Mouse (Mus musculus) kidney, embryonic 16.5 days (tissue): ENCODE measurements around the gene Mrrf. TPM values are rescaled to one million over a fixed set of nuclear protein-coding genes. Genes with fewer than 3 reads are reported as not detected.

Experiments used
- ATAC-seq: fragments of 200-750 bp; cut with Nextera tagmentation; 2 replicates; pipeline ENCODE4 v1.8.0; 2017; ENCODE audit warnings: moderate TSS enrichment; ENCODE audit not compliant: low FRiP score, low TSS enrichment
- H3K27ac ChIP-seq: fragments of 300-500 bp; sonication (generic); 2 replicates; pipeline ENCODE4 v1.5.1; 2014; ENCODE audit warnings: low read length
- H3K27me3 ChIP-seq: fragments of 300-500 bp; sonication (generic); 2 replicates; pipeline ENCODE4 v1.6.1; 2014; ENCODE audit warnings: low read length, control low read depth, mixed read lengths; ENCODE audit not compliant: insufficient read depth
- H3K36me3 ChIP-seq: fragments of 300-500 bp; sonication (generic); 2 replicates; pipeline ENCODE4 v1.6.1; 2014; ENCODE audit warnings: low read length, control low read depth, mixed read lengths; ENCODE audit not compliant: insufficient read depth
- H3K4me1 ChIP-seq: fragments of 300-500 bp; sonication (generic); 2 replicates; pipeline ENCODE4 v1.6.1; 2014; ENCODE audit warnings: low read length, control low read depth, mixed read lengths; ENCODE audit not compliant: insufficient read depth
- H3K4me2 ChIP-seq: fragments of 300-500 bp; sonication (generic); replicated peaks from 2 replicates; pipeline ENCODE4 v1.6.1; 2014; ENCODE audit warnings: low read depth, low read length
- H3K4me3 ChIP-seq: fragments of 300-500 bp; sonication (generic); 2 replicates; pipeline ENCODE4 v1.5.1; 2014; ENCODE audit warnings: mild to moderate bottlenecking, low read length
- H3K9ac ChIP-seq: fragments of 300-500 bp; sonication (generic); replicated peaks from 2 replicates; pipeline ENCODE4 v1.6.1; 2014; ENCODE audit warnings: low read length
- H3K9me3 ChIP-seq: fragments of 300-500 bp; sonication (generic); 2 replicates; pipeline ENCODE4 v1.6.1; 2016; ENCODE audit warnings: low read length, control low read depth
- WGBS: fragments of 180-500 bp; shearing (Covaris S2); extraction: QIAGEN DNeasy Blood & Tissue Kit; methylation state at CpG from one replicate; pipeline ENCODE4 v1.1.7; 2014; 5-methylcytosine and 5-hydroxymethylcytosine counted together
- polyA plus RNA-seq: library from polyadenylated mRNA; unstranded; fragments of >200 nt; fragmentation: Nextera tagmentation; extraction: Ambion mirVana; gene quantifications from 2 replicates; pipeline ENCODE4 v1.2.1, GENCODE M21; 2015

Gene Mrrf
- polyA plus RNA-seq, 1 experiment from 2014 or later, result 31.7 TPM

DNA sequence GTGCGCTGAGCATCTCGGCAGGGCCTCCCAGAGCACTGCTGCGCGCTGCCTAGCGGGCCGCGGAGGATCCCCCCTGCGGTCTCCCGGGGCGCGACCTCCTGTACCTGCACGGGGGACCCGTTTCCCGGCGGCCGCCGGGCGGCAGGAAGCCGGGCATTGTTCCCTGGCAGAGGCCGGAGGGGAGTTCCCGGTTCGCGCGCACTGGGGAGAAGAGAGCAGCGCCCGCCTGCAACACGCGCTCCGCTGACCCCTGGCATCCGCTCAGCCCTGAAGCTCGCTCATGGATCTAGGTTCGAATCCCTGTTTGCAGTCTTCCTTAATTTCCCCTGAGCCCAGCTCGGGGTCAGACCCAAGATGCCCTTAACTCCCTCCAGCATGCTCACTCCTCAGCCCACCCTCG lies 74.6 kb downstream of the Mrrf start:
- Histone ChIP-seq H3K4me3 (peak overlapping the region; percentile 1; the same call in 1 of the 2 replicates), H3K27me3 (peaks cover 14% of the 10 kb centered on the region), H3K9me3 (no peaks in the 10 kb centered on the region), H3K4me2 (peak overlapping the region; percentile 29), H3K4me1 (peaks cover 33% of the 10 kb centered on the region), H3K36me3 (no peaks in the 10 kb centered on the region), H3K9ac (0 out of 2 replicates have a peak overlapping the region, but pooled peaks have one; percentile 12), H3K27ac (no peak overlapping the region)
- no peak for ATAC-seq
- 3% methylated on average over 33 of the region's 34 CpGs for WGBS

DNA sequence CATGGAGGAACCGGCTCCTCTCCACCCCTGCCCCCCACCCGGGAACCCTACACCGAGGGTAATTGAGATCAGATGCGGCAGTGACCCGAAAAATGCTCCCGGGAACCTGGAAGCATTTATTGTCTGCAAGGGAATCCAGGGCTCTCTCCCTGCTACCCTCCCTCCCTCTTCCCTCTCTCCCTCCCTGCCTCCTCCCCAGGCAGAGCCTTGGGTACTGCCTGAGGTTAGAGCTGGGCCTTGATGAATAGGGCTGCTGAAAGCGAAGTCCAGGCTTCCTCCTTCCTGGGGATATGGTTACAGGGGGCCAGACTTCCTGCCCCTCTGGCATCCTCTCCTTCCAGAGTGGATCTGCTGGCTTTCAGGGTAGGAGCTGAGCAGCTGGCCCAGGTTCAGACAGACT lies 75.6 kb downstream of the Mrrf start:
- peak; percentile 60 for ATAC-seq
- 12% methylated on average over 7 of the region's 7 CpGs for WGBS

DNA sequence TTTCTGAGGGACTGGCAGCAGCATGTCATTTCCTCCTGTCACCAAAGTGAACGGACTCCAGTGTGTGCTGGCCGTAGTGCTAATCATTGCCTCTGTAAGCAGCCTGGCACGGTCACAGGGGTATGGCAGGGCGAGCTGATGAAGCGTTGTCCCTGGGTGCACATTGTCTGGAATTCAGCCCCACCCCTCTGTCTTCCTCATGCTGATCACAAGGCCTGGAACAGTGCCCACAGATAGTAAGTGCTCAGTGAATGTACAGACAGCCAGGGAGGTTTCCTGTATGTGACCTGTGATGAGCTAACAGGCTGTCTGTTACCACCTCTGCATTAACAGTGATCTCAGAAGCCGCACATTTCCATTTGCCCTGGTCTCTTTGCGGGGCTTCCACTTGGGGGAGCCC lies 76.9 kb downstream of the Mrrf start:
- 49% methylated on average over 7 of the region's 7 CpGs for WGBS
- H3K4me2 ChIP-seq, result no peak overlapping the region
- peaks cover 14% of the 10 kb centered on the region for H3K27me3 ChIP-seq
- no peaks in the 10 kb centered on the region for H3K36me3 ChIP-seq
- no peak for ATAC-seq
- no peaks in the 10 kb centered on the region for H3K9me3 ChIP-seq
- no peak overlapping the region for H3K27ac ChIP-seq
- H3K4me1 ChIP-seq, result peaks cover 55% of the 10 kb centered on the region
- no peak overlapping the region for H3K4me3 ChIP-seq
- no peak overlapping the region for H3K9ac ChIP-seq

More for the DNA sequence above, 75.6 kb downstream of the Mrrf start:
- Histone ChIP-seq H3K27me3 (peaks cover 14% of the 10 kb centered on the region), H3K27ac (no peak overlapping the region), H3K36me3 (no peaks in the 10 kb centered on the region), H3K4me2 (no peak overlapping the region), H3K9ac (no peak overlapping the region), H3K9me3 (no peaks in the 10 kb centered on the region), H3K4me3 (no peak overlapping the region), H3K4me1 (peaks cover 42% of the 10 kb centered on the region)

- Histone ChIP-seq H3K4me3 (no peak overlapping the region), H3K4me1 (peaks cover 57% of the 10 kb centered on the region), H3K4me2 (peak overlapping the region; percentile 35), H3K36me3 (no peaks in the 10 kb centered on the region), H3K27me3 (peaks cover 14% of the 10 kb centered on the region), H3K9me3 (no peaks in the 10 kb centered on the region), H3K9ac (no peak overlapping the region), H3K27ac (peak overlapping the region; percentile 36; the same call in 1 of the 2 replicates)
- WGBS, result 7% methylated on average over 8 of the region's 8 CpGs
- ATAC-seq, result peak; percentile 55
These were observed 77.8 kb downstream of the Mrrf start for GRCm38 (mm10) chr2:36214023-36214422.

DNA sequence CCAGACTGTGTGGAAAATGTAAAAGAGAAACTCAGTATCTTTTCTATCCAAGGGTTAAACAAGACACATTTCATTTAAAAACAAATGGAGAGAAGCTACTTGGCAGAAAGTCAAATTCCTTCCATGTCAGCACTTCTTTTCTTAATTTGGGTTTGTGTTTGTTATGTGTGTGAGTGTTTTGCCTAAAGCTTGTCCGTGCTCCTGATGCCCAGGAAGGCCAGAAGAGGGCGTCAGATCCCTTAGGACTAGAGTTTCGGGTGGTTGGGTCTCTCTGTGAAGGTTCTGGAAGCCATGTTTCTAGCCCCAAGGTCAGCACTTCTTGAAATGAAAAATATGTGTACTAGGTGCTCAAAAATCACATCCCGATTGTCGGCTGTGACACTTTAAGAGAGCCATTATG lies 78.2 kb downstream of the Mrrf start:
- Histone ChIP-seq H3K36me3 (no peaks in the 10 kb centered on the region), H3K9ac (no peak overlapping the region), H3K27ac (no peak overlapping the region), H3K4me1 (peaks cover 57% of the 10 kb centered on the region), H3K4me2 (peak overlapping the region; percentile 35), H3K27me3 (peaks cover 14% of the 10 kb centered on the region), H3K4me3 (no peak overlapping the region), H3K9me3 (no peaks in the 10 kb centered on the region)
- 58% methylated on average over 5 of the region's 5 CpGs for WGBS
- no peak for ATAC-seq

DNA sequence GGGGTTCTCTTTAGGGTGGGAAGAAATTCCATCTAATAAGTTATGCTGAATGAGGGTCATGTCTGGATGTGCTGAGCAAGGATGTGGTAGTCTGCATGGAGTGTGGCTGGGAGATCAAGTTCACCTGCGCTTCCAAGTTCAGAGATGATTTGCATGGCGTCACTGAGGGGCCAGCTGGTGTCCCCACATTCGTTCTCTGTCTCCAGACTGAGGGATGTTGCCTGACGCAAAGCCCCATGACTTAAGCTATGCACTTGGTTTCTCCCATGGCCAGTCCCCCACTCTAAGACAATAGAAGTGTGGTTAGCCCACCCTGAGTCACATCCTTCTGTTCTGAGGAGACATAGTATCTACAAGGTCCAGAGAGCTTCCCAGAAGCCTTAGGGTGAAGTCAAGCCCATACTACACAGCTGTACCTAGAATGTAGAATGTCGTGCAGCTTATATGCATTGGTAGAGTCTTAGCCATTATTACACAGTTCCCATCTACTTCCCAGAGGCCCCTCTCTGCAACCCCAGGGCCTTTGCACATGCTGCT lies 79.1 kb downstream of the Mrrf start:
- H3K4me2 ChIP-seq, result no peak overlapping the region
- WGBS, result 91% methylated on average over 5 of the region's 5 CpGs
- peaks cover 9% of the 10 kb centered on the region for H3K27me3 ChIP-seq
- no peaks in the 10 kb centered on the region for H3K36me3 ChIP-seq
- H3K9ac ChIP-seq, result no peak overlapping the region
- H3K4me1 ChIP-seq, result peaks cover 57% of the 10 kb centered on the region
- H3K27ac ChIP-seq, result peak overlapping the region; percentile 40; the same call in 1 of the 2 replicates
- ATAC-seq, result no peak
- no peak overlapping the region for H3K4me3 ChIP-seq
- no peaks in the 10 kb centered on the region for H3K9me3 ChIP-seq

- H3K36me3 ChIP-seq, result no peaks in the 10 kb centered on the region
- no peaks in the 10 kb centered on the region for H3K27me3 ChIP-seq
- peaks cover 46% of the 10 kb centered on the region for H3K4me1 ChIP-seq
- no peak overlapping the region for H3K4me3 ChIP-seq
- no peak overlapping the region; the same call in 1 of the 2 replicates for H3K4me2 ChIP-seq
- no peaks in the 10 kb centered on the region for H3K9me3 ChIP-seq
- H3K9ac ChIP-seq, result peak overlapping the region; percentile 35; the same call in 1 of the 2 replicates
- peak overlapping the region; percentile 86 for H3K27ac ChIP-seq
- ATAC-seq, result 0 out of 2 replicates have a peak, but pooled peaks have one; percentile 1
These were observed 80.4 kb downstream of the Mrrf start for GRCm38 (mm10) chr2:36216546-36216945.

DNA sequence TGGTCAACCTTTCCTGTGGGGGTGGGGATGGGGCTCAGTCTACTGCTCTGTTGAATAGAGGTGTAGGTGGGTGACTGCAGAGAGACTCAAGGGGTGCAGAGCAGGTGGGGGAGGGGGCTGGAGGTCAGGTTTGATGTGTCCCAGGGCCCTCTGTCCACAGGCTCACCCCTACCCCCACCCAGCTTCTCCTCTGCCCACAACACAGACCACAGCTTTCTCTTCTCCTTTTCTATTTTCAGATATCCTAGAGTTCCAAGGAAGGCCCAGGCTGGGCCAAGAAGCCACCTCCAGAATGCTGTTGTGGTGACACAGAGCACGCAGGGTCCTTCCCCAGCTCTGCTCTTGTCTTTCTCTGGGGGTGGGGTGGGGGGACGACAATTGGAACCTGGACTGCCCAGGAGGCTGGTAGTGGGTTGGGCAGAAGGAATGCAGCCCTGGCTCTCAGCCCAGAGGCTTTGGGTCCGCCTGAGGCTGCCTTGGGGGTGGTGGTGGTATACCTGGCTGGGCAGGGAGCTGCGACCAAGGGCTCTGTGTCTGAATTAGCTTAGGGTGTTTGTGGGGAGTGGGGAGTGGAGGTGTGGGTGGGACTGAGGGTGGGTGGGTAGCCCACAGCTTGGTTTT lies 80.9 kb downstream of the Mrrf start:
- Histone ChIP-seq H3K36me3 (no peaks in the 10 kb centered on the region), H3K4me3 (no peak overlapping the region), H3K9ac (peak overlapping the region; percentile 35; the same call in 1 of the 2 replicates), H3K4me1 (peaks cover 41% of the 10 kb centered on the region), H3K9me3 (no peaks in the 10 kb centered on the region), H3K27ac (peak overlapping the region; percentile 86), H3K4me2 (peak overlapping the region; percentile 28; the same call in 1 of the 2 replicates), H3K27me3 (no peaks in the 10 kb centered on the region)
- 46% methylated on average over 4 of the region's 4 CpGs for WGBS
- ATAC-seq, result peak; percentile 66

- 31% methylated on average over 5 of the region's 5 CpGs for WGBS
- peak; percentile 13; the same call in 1 of the 2 replicates for ATAC-seq
- H3K9ac ChIP-seq, result no peak overlapping the region; the same call in 1 of the 2 replicates
These were observed 81.6 kb downstream of the Mrrf start for GRCm38 (mm10) chr2:36217692-36218233.

DNA sequence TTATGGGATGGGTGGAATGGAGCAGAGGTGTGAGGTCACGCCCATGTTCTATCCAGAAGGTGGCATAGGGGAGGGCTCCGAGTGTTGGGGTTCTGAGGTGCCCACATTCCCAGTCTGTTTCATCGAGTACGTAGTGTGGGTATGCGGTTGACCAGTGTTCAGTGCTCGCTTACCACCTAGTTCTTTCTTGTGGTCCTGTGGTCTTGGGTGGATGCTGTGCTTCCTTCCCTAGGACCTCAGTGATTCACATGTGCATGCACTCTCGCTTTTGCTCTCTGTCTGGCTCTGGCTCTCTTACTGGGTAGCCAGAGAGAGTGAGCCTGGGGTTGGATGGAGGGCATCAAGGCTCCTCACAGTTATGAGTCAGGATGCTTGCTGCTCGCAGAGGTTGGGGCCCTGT lies 83.9 kb downstream of the Mrrf start:
- Histone ChIP-seq H3K4me2 (no peak overlapping the region), H3K4me1 (peaks cover 30% of the 10 kb centered on the region), H3K27me3 (no peaks in the 10 kb centered on the region), H3K9me3 (no peaks in the 10 kb centered on the region), H3K27ac (no peak overlapping the region), H3K4me3 (no peak overlapping the region), H3K36me3 (no peaks in the 10 kb centered on the region), H3K9ac (no peak overlapping the region)
- 88% methylated on average over 8 of the region's 8 CpGs for WGBS
- no peak for ATAC-seq

More at GRCm38 (mm10) chr2:36217692-36218233, 81.6 kb downstream of the Mrrf start:
- Histone ChIP-seq H3K27ac (peak overlapping the region; percentile 86), H3K36me3 (no peaks in the 10 kb centered on the region), H3K27me3 (no peaks in the 10 kb centered on the region), H3K4me2 (peak overlapping the region; percentile 28; the same call in 1 of the 2 replicates), H3K9me3 (no peaks in the 10 kb centered on the region), H3K4me3 (no peak overlapping the region), H3K4me1 (peaks cover 35% of the 10 kb centered on the region)
